Mouse (Mus musculus) spleen, postnatal 10 days (tissue): ENCODE data around the gene Kat6b.
"Not testable (repeated sequence)": the region's sequence is repeated elsewhere in the genome, so short reads cannot be mapped to it uniquely, and the experiment has no call there.

Experiments used
- DNase-seq, 2 experiments: peaks; one replicate each; pipeline ENCODE4 v3.0.0; 2021 to 2022; ENCODE audit warnings: low spot score in 2 of 2

Gene Kat6b

DNA sequence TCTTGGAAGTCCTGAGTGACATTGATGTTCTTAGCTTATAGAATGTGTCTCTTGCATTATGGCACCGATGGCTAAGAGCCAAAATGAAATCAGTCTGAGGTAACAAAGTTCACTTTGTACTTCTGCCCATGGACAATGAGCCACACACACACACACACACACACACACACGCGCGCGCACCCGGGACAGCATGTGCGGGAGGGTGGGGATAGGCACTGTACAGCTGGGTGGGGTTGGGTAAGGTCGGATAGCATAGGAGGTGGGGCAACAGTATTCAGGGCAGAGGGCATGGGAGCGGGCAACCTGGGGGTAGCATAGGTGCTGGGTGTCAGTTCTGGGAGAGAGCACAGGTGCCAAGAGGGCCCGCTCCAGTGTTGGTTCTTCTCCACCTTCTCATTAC, 3.5 kb downstream of the Kat6b start:
- no peak for DNase-seq

GRCm38 (mm10) chr14:21485961-21486520, 4.8 kb downstream of the Kat6b start:
- DNase-seq: no peak

DNA sequence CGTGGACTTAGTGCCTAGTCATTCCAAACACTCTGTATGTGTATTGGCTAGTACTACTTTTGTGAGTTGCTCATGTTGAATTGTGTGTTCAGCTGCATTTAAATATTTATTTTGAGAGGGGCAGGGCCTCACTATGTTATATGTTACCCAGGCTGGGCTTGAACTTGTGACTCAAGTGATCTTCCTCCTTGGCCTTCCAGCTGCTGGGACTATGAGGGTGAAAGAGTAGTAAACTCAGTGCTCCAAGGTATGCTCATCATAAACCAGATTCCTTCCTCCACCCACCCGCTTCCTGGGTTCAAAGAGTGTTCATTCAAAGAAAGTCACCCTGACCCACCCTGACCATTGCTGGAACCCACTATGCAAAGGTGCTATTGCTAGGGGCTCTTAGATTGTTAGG, 5.9 kb downstream of the Kat6b start:
- DNase-seq: not testable (repeated sequence)

DNA sequence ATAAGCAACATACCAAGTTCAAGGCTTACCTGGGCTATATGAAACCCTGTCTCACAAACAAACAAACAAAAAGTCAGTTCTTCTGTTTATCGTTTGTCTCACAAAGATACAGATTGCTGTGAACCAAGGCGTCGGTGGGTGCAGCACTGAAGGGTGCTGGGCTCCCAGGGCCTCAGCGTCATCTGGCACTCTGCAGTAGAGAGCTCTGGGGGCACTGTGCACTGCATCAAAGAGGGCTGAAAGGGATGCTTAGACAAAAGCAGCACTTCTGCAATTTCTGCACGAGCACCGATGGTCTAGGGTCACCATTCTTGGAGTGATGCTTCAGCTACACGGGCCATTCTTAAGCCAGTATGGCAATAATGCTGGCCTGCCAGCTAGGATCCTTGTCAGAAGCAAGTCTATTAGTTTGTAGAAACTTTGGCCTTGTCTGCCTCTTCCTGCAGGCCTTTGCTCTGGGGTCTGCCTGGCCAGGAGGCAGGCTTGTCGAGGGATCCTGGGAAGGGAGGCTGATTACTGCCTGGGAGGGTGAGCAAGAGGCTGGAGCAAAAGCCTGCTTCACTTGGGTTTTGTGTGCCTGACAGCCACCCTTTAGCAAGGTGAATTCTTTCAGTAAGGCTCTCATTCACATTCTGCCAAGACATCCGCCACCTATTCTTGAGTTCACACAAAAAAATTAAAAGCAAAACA, 7.3 kb downstream of the Kat6b start:
- DNase-seq: not testable (repeated sequence)

DNA sequence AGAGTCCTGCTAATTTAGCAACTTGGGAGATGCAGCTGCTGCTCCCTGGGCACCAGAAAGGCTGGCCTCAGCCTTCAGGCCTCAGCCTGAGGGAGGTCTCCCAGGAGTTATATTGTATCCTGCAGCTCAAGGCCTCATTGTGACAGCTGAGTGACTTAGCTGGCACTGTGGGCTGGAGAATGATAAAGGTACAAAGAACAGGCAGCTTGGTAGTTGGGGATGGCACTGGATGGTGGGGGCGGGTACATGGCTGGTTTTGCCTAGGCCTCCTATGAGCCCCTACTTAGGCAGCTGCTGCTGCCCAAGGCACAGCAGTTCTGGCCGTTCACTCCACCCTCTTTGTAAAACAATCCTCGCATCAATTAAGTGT, 7.9 kb downstream of the Kat6b start:
- no peak for DNase-seq

DNA sequence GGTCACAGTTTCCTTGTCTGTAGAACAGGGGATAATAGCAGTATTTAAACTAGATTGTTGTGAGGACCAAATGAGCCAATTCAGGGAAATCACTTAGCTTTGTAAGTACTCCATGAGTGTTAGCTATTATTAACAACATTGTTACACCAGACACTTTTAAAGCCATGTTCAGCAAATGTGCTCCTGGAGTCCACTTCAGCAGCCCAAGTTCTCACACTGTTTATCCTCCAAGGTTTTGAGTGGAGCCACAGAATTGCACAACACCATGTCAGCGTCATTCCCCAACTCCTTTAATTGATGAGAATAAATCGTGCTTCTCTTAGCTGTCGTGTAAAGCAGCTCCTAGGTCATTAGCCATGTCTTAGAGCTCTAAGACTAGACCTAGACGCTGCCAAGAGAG, 8.9 kb downstream of the Kat6b start:
- no peak for DNase-seq

GRCm38 (mm10) chr14:21498361-21498996, 17.2 kb downstream of the Kat6b start:
- peak in 1 of 2 experiments; percentile 11 for DNase-seq

- peak in 1 of 2 experiments; percentile 43 for DNase-seq
Measured at GRCm38 (mm10) chr14:21499011-21499581, 17.9 kb downstream of the Kat6b start.

DNA sequence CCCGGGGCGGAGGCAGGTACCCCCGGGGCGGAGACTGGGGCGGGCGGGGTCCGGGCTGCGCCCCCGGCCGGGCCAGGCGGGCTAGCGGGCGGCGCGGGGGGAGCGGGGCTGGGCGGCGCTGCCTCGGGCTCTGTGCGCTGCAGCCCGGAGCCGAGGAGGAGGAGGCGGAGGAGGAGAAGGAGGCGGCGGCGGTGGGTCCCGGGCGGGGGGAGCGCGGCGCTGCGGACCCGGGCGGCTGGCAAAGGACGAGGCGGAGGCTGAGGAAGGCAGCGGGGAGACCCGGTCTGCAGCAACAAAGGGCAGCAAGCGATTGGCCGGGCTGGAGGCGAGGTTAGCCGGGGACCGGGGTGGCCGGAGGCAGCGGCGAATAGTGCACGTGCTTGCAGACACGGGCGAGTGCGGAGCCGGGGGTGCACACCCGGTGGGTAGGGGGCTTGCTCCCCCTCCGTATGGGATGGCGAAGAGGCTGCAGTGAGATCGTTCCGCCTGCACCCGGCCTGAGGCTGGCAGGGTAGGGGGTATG, 18.5 kb downstream of the Kat6b start:
- peak; percentile 65 to 70 for DNase-seq

GRCm38 (mm10) chr14:21500154-21501047, 19.2 kb downstream of the Kat6b start:
- peak; percentile 96 to 98 for DNase-seq

GRCm38 (mm10) chr14:21501048-21501657, 19.9 kb downstream of the Kat6b start:
- DNase-seq: peak in 1 of 2 experiments; percentile 91

- DNase-seq: no peak
Measured at GRCm38 (mm10) chr14:21505036-21505435, 23.8 kb downstream of the Kat6b start.

- no peak for DNase-seq
Measured at GRCm38 (mm10) chr14:21507046-21507445, 25.8 kb downstream of the Kat6b start.

DNA sequence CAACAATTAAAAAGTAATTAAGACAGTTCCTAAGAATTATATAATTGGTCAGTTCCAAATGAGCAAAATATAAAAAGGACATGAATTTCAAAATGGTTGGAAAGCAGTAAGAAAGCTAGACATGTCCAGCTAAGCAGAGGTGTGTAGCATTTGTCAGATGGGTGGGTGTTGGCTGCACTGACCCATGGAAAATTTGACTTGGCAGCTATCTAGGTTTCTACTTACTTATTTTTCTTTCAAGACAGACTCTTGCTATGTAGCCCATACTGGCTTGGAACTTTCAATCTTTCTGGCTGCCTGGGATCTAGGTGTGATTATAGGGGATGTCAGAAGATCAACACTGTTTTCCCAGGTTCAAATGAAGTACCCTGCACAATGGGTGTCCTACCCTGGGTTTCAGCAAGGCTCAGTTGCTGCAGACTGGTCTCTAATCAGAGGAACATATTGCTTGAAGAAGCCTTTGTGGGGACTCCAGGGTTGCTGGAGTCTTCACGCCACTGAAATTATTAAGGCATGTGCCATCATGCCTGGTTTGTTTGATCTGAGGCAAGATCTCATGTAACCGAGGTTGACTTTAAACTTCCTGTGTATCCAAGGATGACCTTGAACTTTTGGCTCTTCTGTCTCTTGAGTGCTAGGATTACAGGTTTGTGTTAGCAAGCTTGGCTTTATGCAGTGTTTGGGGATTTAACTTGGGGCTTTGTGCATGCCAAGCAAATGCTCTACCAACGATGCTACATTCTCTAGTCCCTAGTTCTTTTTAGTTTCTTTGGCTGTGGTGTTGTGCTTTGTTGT, 28.1 kb downstream of the Kat6b start:
- no peak for DNase-seq

GRCm38 (mm10) chr14:21511438-21511837, 30.2 kb downstream of the Kat6b start:
- no peak for DNase-seq

DNA sequence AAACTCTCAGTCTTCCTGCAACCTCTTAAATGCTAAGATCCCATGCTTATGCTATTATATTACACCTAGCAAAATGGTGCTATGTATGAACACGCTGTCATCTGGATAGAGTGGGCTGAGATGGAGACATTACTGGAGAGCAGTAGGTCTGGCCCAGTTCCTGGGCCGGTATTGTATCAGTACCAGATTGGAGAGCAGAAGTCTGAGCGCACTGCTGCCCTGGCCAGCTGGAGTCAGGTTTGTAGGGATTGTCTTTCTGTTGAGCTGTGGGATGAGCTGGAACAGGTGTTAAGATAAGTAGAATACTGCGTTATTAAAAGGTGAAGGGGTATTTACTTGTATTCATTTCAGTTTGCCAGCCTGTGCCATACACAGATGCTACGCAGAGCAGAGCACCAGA, 34.3 kb downstream of the Kat6b start:
- DNase-seq: no peak

DNA sequence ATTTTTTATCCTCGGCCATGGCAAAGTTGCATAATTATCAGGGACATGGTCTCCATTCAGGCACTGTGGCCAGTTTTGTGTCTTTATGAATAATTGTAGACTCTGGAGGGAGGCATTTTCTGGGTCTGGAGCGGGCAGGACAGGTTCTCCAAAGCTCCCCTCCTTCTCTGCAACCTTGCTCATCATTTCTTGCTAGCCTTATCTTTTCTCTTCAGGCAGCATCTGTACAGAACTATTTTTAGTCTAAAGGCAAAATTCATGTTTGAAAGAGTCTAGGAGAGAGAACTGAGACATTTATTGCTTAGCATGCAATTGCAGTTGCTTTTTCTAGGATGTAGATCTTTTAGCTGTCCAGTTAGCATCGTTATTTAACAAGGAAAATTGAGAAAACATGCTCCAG, 38.1 kb downstream of the Kat6b start:
- DNase-seq: no peak

- DNase-seq: no peak
Measured at GRCm38 (mm10) chr14:21520496-21520895, 39.3 kb downstream of the Kat6b start.

DNA sequence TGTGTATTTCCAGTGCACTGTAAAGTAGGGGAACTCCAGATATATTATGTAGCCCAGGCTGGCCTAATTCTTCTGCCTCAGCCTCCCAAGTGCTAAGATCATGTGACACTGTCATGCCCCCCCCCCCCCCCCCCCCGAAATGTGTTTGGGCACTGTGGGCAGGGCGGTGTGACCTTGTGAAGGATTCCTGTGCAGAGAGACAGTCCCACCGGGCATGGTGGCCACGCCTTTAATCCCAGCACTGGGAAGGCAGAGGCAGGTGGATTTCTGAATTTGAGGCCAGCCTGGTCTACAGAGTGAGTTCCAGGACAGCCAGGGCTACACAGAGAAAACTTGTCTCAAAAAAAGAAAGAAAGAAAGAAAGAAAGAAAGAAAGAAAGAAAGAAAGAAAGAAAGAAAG, 40.3 kb downstream of the Kat6b start:
- DNase-seq: not testable (repeated sequence)

GRCm38 (mm10) chr14:21522312-21522978, 41.2 kb downstream of the Kat6b start:
- DNase-seq: no peak
